Mouse (Mus musculus): ENCODE results near the gene Nhsl2.

Nhsl2 gene

DNA sequence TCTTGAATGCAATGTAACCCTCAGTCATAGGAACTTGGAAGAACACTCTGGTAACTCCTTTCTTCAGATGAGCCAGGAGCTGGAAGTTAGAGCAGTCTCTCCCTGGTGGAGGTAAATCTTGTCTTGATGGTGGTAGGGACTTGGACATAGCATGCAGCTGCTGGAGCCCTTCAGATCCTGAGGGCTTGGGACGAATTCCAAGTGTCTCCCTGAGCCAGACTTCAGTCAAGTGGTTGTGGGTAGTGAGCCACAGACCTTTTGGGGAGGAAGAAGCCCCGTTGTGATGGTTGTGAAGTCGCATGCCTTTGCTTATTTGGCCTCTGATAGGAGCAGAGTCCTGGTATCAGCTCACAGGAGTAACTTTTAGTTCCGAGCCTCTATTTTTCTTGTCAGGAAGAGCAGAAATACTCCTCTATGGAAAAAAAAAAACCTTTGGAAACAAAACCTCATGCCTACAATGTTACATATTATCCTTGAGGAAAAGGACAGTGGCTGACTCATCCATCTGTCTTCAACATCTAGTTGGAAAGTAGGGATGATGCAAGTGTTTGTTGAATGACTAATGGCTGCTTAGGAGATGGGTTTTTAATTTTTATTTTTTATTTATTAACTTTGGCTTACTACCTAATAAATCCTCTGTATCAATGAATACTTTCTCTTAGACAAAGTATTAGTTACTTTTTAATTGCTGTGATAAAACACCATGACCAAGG is 14.6 kb downstream of the Nhsl2 start:
- TF ChIP-seq NANOG (IDR thresholded peaks at IDR 0.05; ENCODE audit: borderline replicate concordance, low read length) (no peak), CTCF (conservative IDR thresholded peaks at IDR 0.05; ENCODE audit: low read length) (no peak), POU5F1 (IDR thresholded peaks at IDR 0.05; ENCODE audit: borderline replicate concordance, low read length) (no peak)

GRCm38 (mm10) chrX:101864788-101865187 is 15.6 kb downstream of the Nhsl2 start:
- Histone ChIP-seq H3K4me1 (replicated peaks; ENCODE audit: low read depth, low read length) (peaks cover 24% of the 10 kb centered on the region), H3K9me3 (ENCODE audit: low read length) (no peaks in the 10 kb centered on the region), H3K27me3 (ENCODE audit: insufficient read depth, low read length) (peaks cover 40% of the 10 kb centered on the region), H3K36me3 (ENCODE audit: insufficient read depth, low read length) (no peaks in the 10 kb centered on the region), H3K4me3 (replicated peaks; ENCODE audit: low read length) (no peak overlapping the region)
- TF ChIP-seq NANOG (IDR thresholded peaks at IDR 0.05; ENCODE audit: borderline replicate concordance, low read length) = 0 out of 2 replicates have a peak, but pooled peaks have one; percentile 27
- no peak for TF ChIP-seq CTCF (conservative IDR thresholded peaks at IDR 0.05; ENCODE audit: low read length)

More for the DNA sequence above, 14.6 kb downstream of the Nhsl2 start:
- Histone ChIP-seq H3K4me3 (replicated peaks; ENCODE audit: low read length) (no peak overlapping the region), H3K4me1 (replicated peaks; ENCODE audit: low read depth, low read length) (peaks cover 24% of the 10 kb centered on the region), H3K36me3 (ENCODE audit: insufficient read depth, low read length) (no peaks in the 10 kb centered on the region), H3K27me3 (ENCODE audit: insufficient read depth, low read length) (peaks cover 48% of the 10 kb centered on the region), H3K9me3 (ENCODE audit: low read length) (no peaks in the 10 kb centered on the region)

DNA sequence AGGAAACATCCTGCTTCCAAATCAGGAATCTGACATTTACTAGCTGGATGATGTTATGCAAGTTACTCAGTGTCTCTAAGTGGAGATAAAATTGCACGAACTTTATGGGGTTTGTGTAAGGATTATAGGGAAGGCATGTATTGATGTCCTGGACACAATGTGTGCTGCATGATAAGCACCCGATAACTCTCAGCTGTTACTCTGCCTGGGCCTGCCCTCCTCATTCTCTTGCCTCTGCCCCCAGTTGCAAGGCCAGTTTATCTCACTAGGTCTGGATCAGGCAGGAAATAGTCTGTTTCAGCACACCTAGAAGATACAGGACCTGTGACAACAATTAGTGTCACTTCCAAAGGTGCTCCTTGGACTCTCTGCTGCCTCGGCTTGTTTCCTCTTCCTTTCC is 25.0 kb downstream of the Nhsl2 start:
- H3K9me3 ChIP-seq (ENCODE audit: low read length) = no peaks in the 10 kb centered on the region
- no peak for TF ChIP-seq NANOG (IDR thresholded peaks at IDR 0.05; ENCODE audit: borderline replicate concordance, low read length)
- TF ChIP-seq CTCF (conservative IDR thresholded peaks at IDR 0.05; ENCODE audit: low read length) = no peak
- H3K27me3 ChIP-seq (ENCODE audit: insufficient read depth, low read length) = peaks cover 8% of the 10 kb centered on the region
- H3K36me3 ChIP-seq (ENCODE audit: insufficient read depth, low read length) = no peaks in the 10 kb centered on the region
- H3K4me1 ChIP-seq (replicated peaks; ENCODE audit: low read depth, low read length) = no peaks in the 10 kb centered on the region
- H3K4me3 ChIP-seq (replicated peaks; ENCODE audit: low read length) = no peak overlapping the region

DNA sequence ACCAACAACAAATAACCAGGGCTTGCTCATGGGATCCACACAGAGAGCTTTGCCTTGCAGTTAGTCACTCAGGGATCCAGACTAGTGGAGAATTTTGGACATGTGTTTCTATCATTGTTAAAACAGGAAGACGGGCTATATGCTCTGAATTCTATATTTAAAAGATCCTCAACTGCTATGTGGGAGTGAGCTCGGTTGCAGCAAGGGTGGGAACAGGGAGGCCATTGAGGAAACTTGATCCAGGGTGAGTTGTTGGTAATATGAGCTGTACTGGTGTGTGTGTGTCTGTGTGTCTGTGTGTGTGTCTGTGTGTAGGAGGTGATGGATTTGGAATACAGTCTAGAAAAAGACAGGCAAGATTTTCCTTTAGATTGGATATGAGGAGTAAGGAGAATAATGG is 25.7 kb downstream of the Nhsl2 start:
- no peaks in the 10 kb centered on the region for H3K36me3 ChIP-seq (ENCODE audit: insufficient read depth, low read length)
- no peaks in the 10 kb centered on the region for H3K9me3 ChIP-seq (ENCODE audit: low read length)
- TF ChIP-seq CTCF (conservative IDR thresholded peaks at IDR 0.05; ENCODE audit: low read length) (no peak), POU5F1 (IDR thresholded peaks at IDR 0.05; ENCODE audit: borderline replicate concordance, low read length) (no peak), NANOG (IDR thresholded peaks at IDR 0.05; ENCODE audit: borderline replicate concordance, low read length) (no peak)
- peaks cover 8% of the 10 kb centered on the region for H3K27me3 ChIP-seq (ENCODE audit: insufficient read depth, low read length)
- no peaks in the 10 kb centered on the region for H3K4me1 ChIP-seq (replicated peaks; ENCODE audit: low read depth, low read length)
- no peak overlapping the region for H3K4me3 ChIP-seq (replicated peaks; ENCODE audit: low read length)

- Histone ChIP-seq H3K9me3 (ENCODE audit: low read length) (no peaks in the 10 kb centered on the region), H3K4me3 (replicated peaks; ENCODE audit: low read length) (no peak overlapping the region), H3K27me3 (ENCODE audit: insufficient read depth, low read length) (peaks cover 11% of the 10 kb centered on the region), H3K36me3 (ENCODE audit: insufficient read depth, low read length) (no peaks in the 10 kb centered on the region), H3K4me1 (replicated peaks; ENCODE audit: low read depth, low read length) (no peaks in the 10 kb centered on the region)
- TF ChIP-seq POU5F1 (IDR thresholded peaks at IDR 0.05; ENCODE audit: borderline replicate concordance, low read length) = no peak
- no peak for TF ChIP-seq CTCF (conservative IDR thresholded peaks at IDR 0.05; ENCODE audit: low read length)
- TF ChIP-seq NANOG (IDR thresholded peaks at IDR 0.05; ENCODE audit: borderline replicate concordance, low read length) = no peak
These were observed 27.0 kb downstream of the Nhsl2 start for GRCm38 (mm10) chrX:101876136-101876535.

- Histone ChIP-seq H3K4me3 (replicated peaks; ENCODE audit: low read length) (no peak overlapping the region), H3K27me3 (ENCODE audit: insufficient read depth, low read length) (peaks cover 11% of the 10 kb centered on the region), H3K4me1 (replicated peaks; ENCODE audit: low read depth, low read length) (no peaks in the 10 kb centered on the region), H3K9me3 (ENCODE audit: low read length) (no peaks in the 10 kb centered on the region), H3K36me3 (ENCODE audit: insufficient read depth, low read length) (no peaks in the 10 kb centered on the region)
- TF ChIP-seq POU5F1 (IDR thresholded peaks at IDR 0.05; ENCODE audit: borderline replicate concordance, low read length) = no peak
These were observed 28.7 kb downstream of the Nhsl2 start for GRCm38 (mm10) chrX:101877840-101878239.

DNA sequence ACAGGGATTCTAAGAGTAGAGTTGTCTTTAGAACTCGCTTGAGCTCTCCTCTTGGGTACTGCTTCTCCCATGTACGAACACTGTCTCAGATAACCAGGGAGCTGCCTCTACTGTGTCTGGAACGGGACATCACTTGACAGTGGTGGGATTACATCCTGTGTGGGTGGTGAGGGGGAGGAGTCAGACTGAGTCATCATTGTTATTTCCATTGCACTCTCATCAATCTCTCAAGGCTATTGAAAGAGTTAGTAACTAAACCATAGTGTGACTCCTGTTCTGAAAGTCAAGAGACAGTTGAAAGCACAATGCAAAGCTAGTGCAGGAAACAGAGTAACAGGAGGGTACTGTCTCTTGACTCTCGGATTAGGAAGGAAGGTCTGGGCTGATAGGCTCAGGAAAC is 29.4 kb downstream of the Nhsl2 start:
- Histone ChIP-seq H3K4me1 (replicated peaks; ENCODE audit: low read depth, low read length) (no peaks in the 10 kb centered on the region), H3K27me3 (ENCODE audit: insufficient read depth, low read length) (peaks cover 11% of the 10 kb centered on the region), H3K36me3 (ENCODE audit: insufficient read depth, low read length) (no peaks in the 10 kb centered on the region), H3K4me3 (replicated peaks; ENCODE audit: low read length) (no peak overlapping the region), H3K9me3 (ENCODE audit: low read length) (no peaks in the 10 kb centered on the region)
- TF ChIP-seq CTCF (conservative IDR thresholded peaks at IDR 0.05; ENCODE audit: low read length) (no peak), NANOG (IDR thresholded peaks at IDR 0.05; ENCODE audit: borderline replicate concordance, low read length) (no peak), POU5F1 (IDR thresholded peaks at IDR 0.05; ENCODE audit: borderline replicate concordance, low read length) (no peak)

- Histone ChIP-seq H3K9me3 (ENCODE audit: low read length) (no peaks in the 10 kb centered on the region), H3K36me3 (ENCODE audit: insufficient read depth, low read length) (no peaks in the 10 kb centered on the region), H3K4me1 (replicated peaks; ENCODE audit: low read depth, low read length) (no peaks in the 10 kb centered on the region), H3K4me3 (replicated peaks; ENCODE audit: low read length) (no peak overlapping the region), H3K27me3 (ENCODE audit: insufficient read depth, low read length) (peaks cover 11% of the 10 kb centered on the region; the same call in 1 of the 2 replicates)
- no peak for TF ChIP-seq CTCF (conservative IDR thresholded peaks at IDR 0.05; ENCODE audit: low read length)
- TF ChIP-seq NANOG (IDR thresholded peaks at IDR 0.05; ENCODE audit: borderline replicate concordance, low read length) = no peak
- TF ChIP-seq POU5F1 (IDR thresholded peaks at IDR 0.05; ENCODE audit: borderline replicate concordance, low read length) = no peak
These were observed 33.1 kb downstream of the Nhsl2 start for GRCm38 (mm10) chrX:101882141-101882751.

- Histone ChIP-seq H3K27me3 (ENCODE audit: insufficient read depth, low read length) (peaks cover 13% of the 10 kb centered on the region; the same call in 1 of the 2 replicates), H3K4me3 (replicated peaks; ENCODE audit: low read length) (no peak overlapping the region), H3K4me1 (replicated peaks; ENCODE audit: low read depth, low read length) (no peaks in the 10 kb centered on the region), H3K9me3 (ENCODE audit: low read length) (no peaks in the 10 kb centered on the region), H3K36me3 (ENCODE audit: insufficient read depth, low read length) (no peaks in the 10 kb centered on the region)
- TF ChIP-seq CTCF (conservative IDR thresholded peaks at IDR 0.05; ENCODE audit: low read length) = no peak
- TF ChIP-seq NANOG (IDR thresholded peaks at IDR 0.05; ENCODE audit: borderline replicate concordance, low read length) = no peak
These were observed 40.2 kb downstream of the Nhsl2 start for GRCm38 (mm10) chrX:101889384-101889783.
